Mouse (Mus musculus) midbrain, embryonic 16.5 days (tissue): ENCODE measurements around the gene Mthfsl. TPM values are rescaled to one million over a fixed set of nuclear protein-coding genes. Genes with fewer than 3 reads are reported as not detected.
"Not testable (repeated sequence)": the region's sequence is repeated elsewhere in the genome, so short reads cannot be mapped to it uniquely, and the experiment has no call there.

Experiments
- ATAC-seq: fragments of 200-750 bp; cut with Nextera tagmentation; 2 replicates; pipeline ENCODE4 v1.8.0; 2017; ENCODE audit warnings: moderate TSS enrichment
- H3K27ac ChIP-seq: fragments of 300-500 bp; sonication (generic); 2 replicates; pipeline ENCODE4 v1.5.1; 2014; ENCODE audit warnings: mild to moderate bottlenecking, low read length, mixed read lengths
- H3K27me3 ChIP-seq: fragments of 300-500 bp; sonication (generic); 2 replicates; pipeline ENCODE4 v1.6.1; 2014; ENCODE audit warnings: low read depth, low read length, mixed read lengths; ENCODE audit not compliant: control insufficient read depth, insufficient read depth
- H3K36me3 ChIP-seq: fragments of 300-500 bp; sonication (generic); 2 replicates; pipeline ENCODE4 v1.6.1; 2014; ENCODE audit warnings: mild to moderate bottlenecking, low read length, moderate library complexity, mixed read lengths; ENCODE audit not compliant: control insufficient read depth, insufficient read depth
- H3K4me1 ChIP-seq: fragments of 300-500 bp; sonication (generic); 2 replicates; pipeline ENCODE4 v1.6.1; 2014; ENCODE audit warnings: mild to moderate bottlenecking, low read length, mixed read lengths; ENCODE audit not compliant: control insufficient read depth, insufficient read depth
- H3K4me2 ChIP-seq: fragments of 300-500 bp; sonication (generic); 2 replicates; pipeline ENCODE4 v1.6.1; 2014; ENCODE audit warnings: mild to moderate bottlenecking, low read length, mixed read lengths
- H3K4me3 ChIP-seq: fragments of 300-500 bp; sonication (generic); 2 replicates; pipeline ENCODE4 v1.5.1; 2014; ENCODE audit warnings: low read depth, mild to moderate bottlenecking, low read length, moderate library complexity, mixed read lengths
- H3K9ac ChIP-seq: fragments of 300-500 bp; sonication (generic); 2 replicates; pipeline ENCODE4 v1.6.1; 2014; ENCODE audit warnings: low read depth, low read length, mixed read lengths
- H3K9me3 ChIP-seq: fragments of 300-500 bp; sonication (generic); replicated peaks from 2 replicates; pipeline ENCODE4 v1.6.1; 2014; ENCODE audit warnings: mild to moderate bottlenecking, low read length, mixed read lengths; ENCODE audit not compliant: control insufficient read depth, poor library complexity, severe bottlenecking
- WGBS: fragments of 180-500 bp; shearing (Covaris S2); extraction: QIAGEN DNeasy Blood & Tissue Kit; methylation state at CpG from one replicate; pipeline ENCODE4 v1.1.7; 2014; 5-methylcytosine and 5-hydroxymethylcytosine counted together
- polyA plus RNA-seq: library from polyadenylated mRNA; unstranded; fragments of >200 nt; fragmentation: Nextera tagmentation; extraction: Ambion mirVana; gene quantifications from 2 replicates; pipeline ENCODE4 v1.2.1, GENCODE M21; 2015

Gene Mthfsl
- polyA plus RNA-seq, 1 experiment from 2014 or later = 37.9 TPM

DNA sequence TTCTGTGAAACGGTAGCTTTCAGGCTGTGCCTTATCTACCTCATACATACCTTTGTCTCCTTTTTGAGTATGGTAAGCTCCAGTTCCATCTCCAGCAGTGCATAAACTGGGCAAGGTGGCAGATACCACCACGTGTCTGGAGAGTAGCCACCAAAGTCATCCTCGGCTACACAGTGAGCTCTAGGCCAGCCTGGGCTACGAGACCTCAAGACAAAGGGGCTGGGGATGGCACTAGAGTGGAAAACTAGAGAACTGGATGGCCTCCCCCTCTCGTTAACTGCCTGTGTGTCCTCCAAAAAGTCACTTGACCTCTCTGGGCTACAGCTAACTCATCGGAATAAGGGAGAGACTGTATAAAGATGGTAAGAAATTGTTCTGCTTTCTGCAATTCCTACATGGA, 10.8 kb downstream of the Mthfsl start:
- H3K4me1 ChIP-seq = no peaks in the 10 kb centered on the region
- WGBS = 90% methylated on average over 6 of the region's 6 CpGs
- ATAC-seq = no peak
- no peaks in the 10 kb centered on the region for H3K27me3 ChIP-seq
- H3K4me3 ChIP-seq = no peak overlapping the region
- H3K27ac ChIP-seq = no peak overlapping the region
- H3K4me2 ChIP-seq = no peak overlapping the region
- H3K9me3 ChIP-seq = no peaks in the 10 kb centered on the region
- no peaks in the 10 kb centered on the region for H3K36me3 ChIP-seq
- no peak overlapping the region for H3K9ac ChIP-seq

GRCm38 (mm10) chr9:88706700-88707099, 13.4 kb downstream of the Mthfsl start:
- Histone ChIP-seq H3K27me3 (no peaks in the 10 kb centered on the region), H3K4me2 (no peak overlapping the region), H3K27ac (no peak overlapping the region), H3K9me3 (no peaks in the 10 kb centered on the region), H3K36me3 (no peaks in the 10 kb centered on the region), H3K4me1 (no peaks in the 10 kb centered on the region), H3K9ac (no peak overlapping the region), H3K4me3 (no peak overlapping the region)
- no peak for ATAC-seq
- 86% methylated on average over 4 of the region's 4 CpGs for WGBS

DNA sequence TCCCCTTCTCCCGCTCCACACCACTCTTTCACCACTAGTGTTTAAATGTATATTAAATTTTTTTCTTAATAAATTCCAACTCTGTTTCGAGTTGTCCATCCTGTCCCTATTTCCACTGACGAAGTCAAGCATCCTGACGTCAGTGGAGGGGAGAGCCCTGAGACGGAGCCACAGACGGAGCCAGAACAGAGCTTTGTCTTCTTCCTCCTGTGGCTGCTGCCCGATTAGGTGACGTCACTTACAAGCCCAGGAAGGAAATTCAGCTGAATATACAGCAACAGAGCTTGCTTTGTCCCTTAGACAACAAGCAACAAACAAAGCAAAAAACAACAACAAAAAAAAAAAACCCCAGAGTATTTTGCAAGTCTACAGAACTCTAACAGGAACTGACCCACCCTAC, 14.9 kb downstream of the Mthfsl start:
- not testable (repeated sequence) for H3K27ac ChIP-seq, H3K9me3 ChIP-seq, H3K27me3 ChIP-seq, H3K9ac ChIP-seq, H3K4me3 ChIP-seq, H3K36me3 ChIP-seq, H3K4me2 ChIP-seq, ATAC-seq, H3K4me1 ChIP-seq
- 85% methylated on average over 8 of the region's 8 CpGs for WGBS

GRCm38 (mm10) chr9:88698746-88699145, 21.4 kb downstream of the Mthfsl start:
- H3K9ac ChIP-seq, H3K4me3 ChIP-seq, H3K4me2 ChIP-seq, H3K4me1 ChIP-seq, H3K27me3 ChIP-seq, H3K27ac ChIP-seq, H3K36me3 ChIP-seq, H3K9me3 ChIP-seq: not testable (repeated sequence)
- no CpG with 5 or more reads among the region's 2 CpGs for WGBS
- peak; percentile 68; the same call in 1 of the 2 replicates for ATAC-seq

DNA sequence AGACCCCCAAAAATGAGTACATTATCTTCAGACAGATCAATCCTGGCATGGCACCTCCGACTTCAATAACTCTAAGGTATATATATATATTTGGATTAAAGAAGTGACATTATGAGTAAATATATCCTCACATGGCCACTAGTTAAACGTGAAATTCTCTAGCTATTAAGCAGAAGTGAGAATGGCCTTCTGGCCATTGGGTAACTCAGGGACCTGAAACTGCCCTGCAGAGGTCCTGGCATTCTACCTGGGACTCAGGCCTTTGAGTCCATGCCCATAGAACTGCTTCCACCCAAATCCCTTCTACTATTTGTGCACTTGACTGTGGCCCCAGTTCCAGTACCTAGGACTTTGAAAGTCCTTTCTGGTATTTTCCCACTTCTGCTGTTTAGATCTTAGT, 28.8 kb downstream of the Mthfsl start:
- H3K9ac ChIP-seq, H3K27me3 ChIP-seq, H3K27ac ChIP-seq, H3K4me2 ChIP-seq, ATAC-seq, H3K4me1 ChIP-seq, H3K9me3 ChIP-seq, H3K4me3 ChIP-seq, H3K36me3 ChIP-seq: not testable (repeated sequence)
- 88% methylated on average over 2 of the region's 2 CpGs for WGBS

- ATAC-seq, H3K27ac ChIP-seq, H3K36me3 ChIP-seq, H3K9me3 ChIP-seq, H3K4me2 ChIP-seq, H3K9ac ChIP-seq, H3K4me1 ChIP-seq, H3K4me3 ChIP-seq, H3K27me3 ChIP-seq: not testable (repeated sequence)
- WGBS = 93% methylated on average over 3 of the region's 3 CpGs
Observed at GRCm38 (mm10) chr9:88689451-88689850, 30.6 kb downstream of the Mthfsl start.

- not testable (repeated sequence) for H3K4me1 ChIP-seq, H3K9me3 ChIP-seq, H3K4me2 ChIP-seq, ATAC-seq, H3K27ac ChIP-seq, H3K27me3 ChIP-seq, H3K9ac ChIP-seq, H3K36me3 ChIP-seq, H3K4me3 ChIP-seq
- 100% methylated on average over 1 of the region's 1 CpGs for WGBS
Observed at GRCm38 (mm10) chr9:88686719-88687118, 33.4 kb downstream of the Mthfsl start.

GRCm38 (mm10) chr9:88658341-88658740, 61.8 kb downstream of the Mthfsl start:
- H3K36me3 ChIP-seq, H3K4me3 ChIP-seq, H3K27ac ChIP-seq, H3K27me3 ChIP-seq, H3K9me3 ChIP-seq, H3K4me1 ChIP-seq, ATAC-seq, H3K9ac ChIP-seq, H3K4me2 ChIP-seq: not testable (repeated sequence)

GRCm38 (mm10) chr9:88650742-88651141, 69.4 kb downstream of the Mthfsl start:
- not testable (repeated sequence) for H3K9ac ChIP-seq, H3K27ac ChIP-seq, H3K4me3 ChIP-seq, H3K36me3 ChIP-seq, H3K4me1 ChIP-seq, ATAC-seq, H3K27me3 ChIP-seq, H3K9me3 ChIP-seq, H3K4me2 ChIP-seq
- 97% methylated on average over 12 of the region's 15 CpGs for WGBS
